Mouse (Mus musculus) hindbrain, postnatal 0 days (tissue): ENCODE results near the gene Stard3. TPM values are rescaled to one million over a fixed set of nuclear protein-coding genes. Genes with fewer than 3 reads are reported as not detected.

Source experiments
- ATAC-seq: fragments of 200-750 bp; cut with Nextera tagmentation; 2 replicates; pipeline ENCODE4 v1.8.0; 2017; ENCODE audit warnings: mild to moderate bottlenecking, moderate TSS enrichment, moderate library complexity
- DNase-seq: peaks from one replicate; pipeline ENCODE4 v3.0.0-alpha.2; 2015; ENCODE audit warnings: low spot score
- H3K27ac ChIP-seq: fragments of 300-500 bp; sonication (generic); 2 replicates; pipeline ENCODE4 v1.5.1; 2014; ENCODE audit warnings: mild to moderate bottlenecking
- H3K27me3 ChIP-seq: fragments of 300-500 bp; sonication (generic); 2 replicates; pipeline ENCODE4 v1.6.1; 2014; ENCODE audit warnings: low read length, mixed read lengths; ENCODE audit not compliant: insufficient read depth
- H3K36me3 ChIP-seq: fragments of 300-500 bp; sonication (generic); 2 replicates; pipeline ENCODE4 v1.6.1; 2014; ENCODE audit warnings: low read length, mixed read lengths; ENCODE audit not compliant: insufficient read depth
- H3K4me1 ChIP-seq: fragments of 300-500 bp; sonication (generic); 2 replicates; pipeline ENCODE4 v1.6.1; 2014; ENCODE audit warnings: antibody characterized with exemption, low read length, mixed read lengths; ENCODE audit not compliant: insufficient read depth
- H3K4me2 ChIP-seq: fragments of 300-500 bp; sonication (generic); 2 replicates; pipeline ENCODE4 v1.6.1; 2014; ENCODE audit warnings: low read depth, mild to moderate bottlenecking, low read length, moderate library complexity, mixed read lengths
- H3K4me3 ChIP-seq: fragments of 300-500 bp; sonication (generic); 2 replicates; pipeline ENCODE4 v1.5.1; 2014; ENCODE audit warnings: low read length
- H3K9ac ChIP-seq: fragments of 300-500 bp; sonication (generic); replicated peaks from 2 replicates; pipeline ENCODE4 v1.6.1; 2014; ENCODE audit warnings: mild to moderate bottlenecking, low read length, moderate library complexity, mixed read lengths
- H3K9me3 ChIP-seq: fragments of 300-500 bp; sonication (generic); 2 replicates; pipeline ENCODE4 v1.6.1; 2016; ENCODE audit warnings: low read length, mixed read lengths
- CTCF ChIP-seq: IDR thresholded peaks from 2 replicates; pipeline ENCODE4 v1.5.1; 2016; ENCODE audit warnings: antibody characterized with exemption, control low read depth, low read depth
- WGBS: fragments of 180-500 bp; shearing (Covaris S2); extraction: QIAGEN DNeasy Blood & Tissue Kit; methylation state at CpG from one replicate; pipeline ENCODE4 v1.1.7; 2014; 5-methylcytosine and 5-hydroxymethylcytosine counted together
- polyA plus RNA-seq: library from polyadenylated mRNA; unstranded; fragments of >200 nt; fragmentation: Nextera tagmentation; extraction: Ambion mirVana; gene quantifications from 2 replicates; pipeline ENCODE4 v1.2.1, GENCODE M21; 2015
- total RNA-seq: library from RNA; depleted of rRNA; stranded (reverse); fragments of >200 nt; gene quantifications from 2 replicates; pipeline ENCODE4 v1.2.3, GENCODE M21; 2014

Stard3 gene
- total and polyA plus RNA-seq, 2 experiments from 2014 or later = 28.4 to 52.4 TPM

DNA sequence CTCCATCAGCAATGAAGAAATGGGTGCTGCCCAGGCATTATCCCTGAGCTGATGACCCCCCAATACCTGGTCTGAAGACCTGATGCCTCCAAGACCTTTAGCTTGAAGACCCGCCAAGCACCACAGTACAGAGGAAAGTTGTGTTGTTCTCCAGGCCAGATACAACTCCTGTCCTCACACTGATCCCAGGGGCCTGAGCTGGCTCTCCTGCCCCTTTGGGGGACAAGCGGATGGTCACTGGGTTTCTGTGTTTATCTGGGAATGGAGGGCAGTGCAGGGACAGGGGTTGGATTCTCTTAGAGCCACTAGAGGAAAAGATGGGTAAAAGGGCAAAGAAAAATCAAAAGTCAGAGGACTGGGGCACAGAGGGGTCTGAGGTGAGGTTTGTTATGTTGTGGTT is 38.2 kb upstream of the Stard3 start:
- peaks cover 52% of the 10 kb centered on the region for H3K27me3 ChIP-seq
- no peak for ATAC-seq

DNA sequence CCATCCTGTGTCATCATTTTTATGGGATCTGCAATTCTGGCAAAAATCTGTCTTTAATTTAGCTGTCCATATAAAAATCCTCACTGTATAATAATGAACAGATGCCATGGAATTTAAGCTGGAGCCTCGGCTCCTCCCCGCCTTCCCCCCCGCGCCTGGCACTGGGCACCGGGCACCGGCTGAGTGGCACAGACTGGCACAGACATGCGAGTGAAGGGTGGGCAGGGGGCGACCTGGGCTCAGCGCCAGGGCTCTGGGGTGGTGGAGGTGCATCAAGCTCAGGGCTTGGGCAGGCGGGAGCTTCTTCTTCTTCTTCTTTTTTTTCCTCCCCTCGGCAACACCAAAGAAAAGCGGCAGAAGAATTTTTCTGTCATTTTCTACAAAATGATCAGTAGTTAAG is 37.8 kb upstream of the Stard3 start:
- DNase-seq (peak; percentile 71), ATAC-seq (no peak)
- peak overlapping the region; percentile 65 for H3K27ac ChIP-seq
- 0 out of 2 replicates have a peak overlapping the region, but pooled peaks have one; percentile 17 for H3K4me3 ChIP-seq
- no peaks in the 10 kb centered on the region for H3K36me3 ChIP-seq
- peak overlapping the region; percentile 44 for H3K4me2 ChIP-seq
- TF ChIP-seq CTCF = no peak
- H3K9me3 ChIP-seq = no peaks in the 10 kb centered on the region
- WGBS = 5% methylated on average over 12 of the region's 12 CpGs
- H3K9ac ChIP-seq = 0 out of 2 replicates have a peak overlapping the region, but pooled peaks have one; percentile 30
- peaks cover 52% of the 10 kb centered on the region for H3K27me3 ChIP-seq
- H3K4me1 ChIP-seq = peaks cover 9% of the 10 kb centered on the region; the same call in 1 of the 2 replicates

More for the DNA sequence above, 38.2 kb upstream of the Stard3 start:
- Histone ChIP-seq H3K36me3 (no peaks in the 10 kb centered on the region), H3K4me3 (no peak overlapping the region), H3K9me3 (no peaks in the 10 kb centered on the region), H3K4me2 (0 out of 2 replicates have a peak overlapping the region, but pooled peaks have one; percentile 2), H3K27ac (no peak overlapping the region; the same call in 1 of the 2 replicates), H3K4me1 (peaks cover 9% of the 10 kb centered on the region; the same call in 1 of the 2 replicates), H3K9ac (no peak overlapping the region)
- 4% methylated on average over 2 of the region's 2 CpGs for WGBS
- no peak for DNase-seq
- TF ChIP-seq CTCF = no peak

DNA sequence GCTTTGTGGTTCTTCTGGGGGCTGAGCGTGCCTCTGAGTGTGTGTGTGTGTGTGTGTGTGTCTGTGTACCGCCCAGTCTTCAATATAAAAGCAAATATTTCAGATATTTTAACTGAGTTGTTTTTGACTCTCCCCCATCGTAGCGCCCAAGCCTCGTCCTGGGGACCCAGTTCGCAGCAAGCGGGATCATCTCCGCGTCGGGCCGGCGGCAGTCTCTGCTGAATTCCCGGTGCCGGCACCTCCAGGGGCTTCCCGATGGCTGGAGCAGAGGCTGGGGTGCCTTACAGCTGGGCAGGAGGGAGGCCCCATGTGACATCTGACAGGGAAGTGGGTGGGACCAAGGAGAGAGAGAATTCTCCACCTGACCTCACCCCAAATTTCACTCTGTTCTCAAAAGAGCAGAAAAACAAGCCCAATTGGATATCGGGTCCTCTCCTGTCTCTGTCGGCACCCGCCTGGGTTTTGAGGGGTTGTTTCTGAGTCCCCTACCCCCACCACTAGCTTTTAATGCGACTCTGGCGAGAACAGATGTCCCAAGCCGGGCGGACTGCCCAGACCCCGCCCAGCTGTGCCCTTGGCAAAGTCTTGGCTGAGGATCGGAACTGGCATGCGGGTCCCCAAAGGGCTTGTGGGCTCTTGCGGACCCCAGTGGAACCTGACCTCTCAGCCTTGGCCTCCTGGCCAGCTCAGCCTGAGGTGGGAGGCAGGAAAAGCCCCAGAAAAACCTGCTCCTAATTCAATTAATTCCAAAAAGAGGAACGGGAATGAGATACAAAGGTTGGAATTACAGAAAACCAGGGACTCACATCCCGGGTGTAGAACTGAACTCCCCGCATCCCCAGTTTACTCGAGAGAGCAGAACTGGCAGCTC is 37.1 kb upstream of the Stard3 start:
- H3K4me3 ChIP-seq = peak overlapping the region; percentile 17; the same call in 1 of the 2 replicates
- DNase-seq (peak; percentile 74), ATAC-seq (peak; percentile 30; the same call in 1 of the 2 replicates)

DNA sequence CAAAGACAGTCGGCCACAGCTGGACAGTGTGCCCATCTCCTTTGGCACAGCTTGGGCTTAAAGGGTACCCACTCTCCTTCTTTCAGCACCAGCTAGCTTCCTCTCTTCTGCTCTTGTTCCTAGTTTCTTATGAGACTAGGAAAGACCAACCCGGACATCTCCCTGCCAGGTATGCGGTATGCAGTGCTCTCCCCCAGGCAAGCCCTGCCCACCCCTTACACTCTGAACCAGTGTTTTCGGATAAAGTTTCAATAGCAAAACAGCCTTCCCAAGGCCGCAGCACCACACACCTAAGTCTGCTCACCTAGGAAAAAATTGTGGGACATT is 36.5 kb upstream of the Stard3 start:
- H3K4me2 ChIP-seq = peak overlapping the region; percentile 44; the same call in 1 of the 2 replicates
- ATAC-seq = no peak
- TF ChIP-seq CTCF = no peak
- no peaks in the 10 kb centered on the region for H3K36me3 ChIP-seq
- H3K4me1 ChIP-seq = peaks cover 9% of the 10 kb centered on the region; the same call in 1 of the 2 replicates
- H3K27me3 ChIP-seq = peaks cover 49% of the 10 kb centered on the region
- H3K9ac ChIP-seq = no peak overlapping the region
- no peak overlapping the region for H3K4me3 ChIP-seq
- 6% methylated on average over 5 of the region's 5 CpGs for WGBS
- DNase-seq = no peak
- H3K9me3 ChIP-seq = no peaks in the 10 kb centered on the region
- H3K27ac ChIP-seq = peak overlapping the region; percentile 65; the same call in 1 of the 2 replicates

More for the DNA sequence above, 37.1 kb upstream of the Stard3 start:
- Histone ChIP-seq H3K27me3 (peaks cover 52% of the 10 kb centered on the region), H3K36me3 (no peaks in the 10 kb centered on the region), H3K27ac (peak overlapping the region; percentile 65), H3K9me3 (no peaks in the 10 kb centered on the region), H3K4me2 (peak overlapping the region; percentile 44), H3K4me1 (peaks cover 9% of the 10 kb centered on the region; the same call in 1 of the 2 replicates), H3K9ac (0 out of 2 replicates have a peak overlapping the region, but pooled peaks have one; percentile 30)
- no peak for TF ChIP-seq CTCF
- 2% methylated on average over 30 of the region's 30 CpGs for WGBS

DNA sequence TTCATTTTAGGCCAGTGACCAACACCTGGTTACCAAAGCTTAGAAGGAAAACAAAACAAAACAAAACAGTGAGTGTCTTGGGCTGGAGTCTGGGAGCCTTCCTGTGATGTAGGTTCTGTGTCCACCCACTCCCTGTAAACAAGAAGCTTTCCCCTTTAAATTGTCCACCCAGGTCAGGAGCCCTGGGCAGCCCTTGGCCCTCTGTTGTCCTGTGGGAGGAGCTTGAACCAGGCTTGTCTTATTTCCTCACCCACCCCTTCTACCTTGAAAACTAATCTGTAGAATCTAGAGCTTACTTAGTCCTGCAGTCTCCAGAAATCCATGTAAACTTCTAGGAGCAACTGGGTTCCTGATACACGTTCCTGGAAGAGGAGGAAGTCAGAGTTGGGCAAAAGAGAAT is 36.0 kb upstream of the Stard3 start:
- no peak overlapping the region for H3K9ac ChIP-seq
- TF ChIP-seq CTCF = no peak
- peaks cover 9% of the 10 kb centered on the region; the same call in 1 of the 2 replicates for H3K4me1 ChIP-seq
- H3K4me3 ChIP-seq = no peak overlapping the region
- peaks cover 50% of the 10 kb centered on the region for H3K27me3 ChIP-seq
- no peak for ATAC-seq
- no peaks in the 10 kb centered on the region for H3K36me3 ChIP-seq
- 4% methylated on average over 1 of the region's 1 CpGs for WGBS
- H3K4me2 ChIP-seq = no peak overlapping the region
- no peaks in the 10 kb centered on the region for H3K9me3 ChIP-seq
- no peak for DNase-seq
- no peak overlapping the region for H3K27ac ChIP-seq

DNA sequence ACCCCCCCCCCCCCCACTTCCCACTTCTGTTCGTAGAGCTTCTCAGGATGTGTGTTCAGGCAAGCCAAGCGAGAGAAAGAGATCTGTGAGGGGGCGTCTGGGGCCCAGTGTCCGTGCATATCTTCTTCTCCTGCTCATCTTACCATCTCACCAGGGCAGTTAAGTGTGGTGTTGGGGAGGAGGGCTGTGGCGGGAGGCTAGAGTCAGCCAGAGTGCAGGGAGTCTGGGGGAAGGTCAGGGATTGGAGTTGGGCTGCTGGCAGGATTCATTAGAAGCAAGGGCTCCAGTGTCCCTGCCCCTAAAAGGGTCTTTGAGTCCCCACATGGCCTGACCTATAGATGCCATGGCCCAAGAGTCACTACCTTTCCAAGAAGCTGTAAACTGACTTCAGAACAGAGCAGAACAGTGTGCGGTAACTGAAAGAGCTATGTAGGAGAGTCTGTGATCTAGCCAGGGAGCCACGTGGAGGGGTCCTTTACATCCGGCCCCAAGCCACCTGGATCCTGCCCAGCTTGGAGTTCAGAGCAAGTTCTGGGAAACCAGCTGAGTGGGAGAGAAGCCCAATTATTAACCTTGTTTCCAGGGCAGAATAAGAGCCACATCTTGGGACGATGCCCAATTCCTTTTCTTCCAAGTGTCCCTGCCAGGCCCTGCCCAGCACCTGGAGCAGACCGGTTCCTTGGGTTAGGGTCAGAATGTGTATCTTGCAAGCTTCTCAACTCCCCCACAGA is 34.9 kb upstream of the Stard3 start:
- WGBS = 5% methylated on average over 10 of the region's 10 CpGs
- H3K9me3 ChIP-seq = no peaks in the 10 kb centered on the region

More for the DNA sequence above, 34.9 kb upstream of the Stard3 start:
- 0 out of 2 replicates have a peak overlapping the region, but pooled peaks have one; percentile 6 for H3K4me2 ChIP-seq
- no peak for TF ChIP-seq CTCF
- no peak overlapping the region for H3K4me3 ChIP-seq
- H3K9ac ChIP-seq = no peak overlapping the region
- peaks cover 50% of the 10 kb centered on the region for H3K27me3 ChIP-seq
- peak overlapping the region; percentile 13; the same call in 1 of the 2 replicates for H3K27ac ChIP-seq
- H3K36me3 ChIP-seq = no peaks in the 10 kb centered on the region
- H3K4me1 ChIP-seq = peaks cover 8% of the 10 kb centered on the region; the same call in 1 of the 2 replicates
- DNase-seq (peak; percentile 41), ATAC-seq (no peak)
